Mouse (Mus musculus) heart, adult 2 months (tissue): ENCODE data around the gene Ak3. TPM values are rescaled to one million over a fixed set of nuclear protein-coding genes. Genes with fewer than 3 reads are reported as not detected.
A peak's percentile ranks its signal among the peaks of the same experiment; 100 is the strongest.

Experiments
- DNase-seq, 2 experiments: peaks; one replicate each; pipeline ENCODE4 v3.0.0; 2021
- H3K27ac ChIP-seq: fragments of 200-600 bp; 2 replicates; pipeline ENCODE4 v1.8.1; 2022
- H3K27me3 ChIP-seq: fragments of 200-500 bp; 2 replicates; pipeline ENCODE4 v1.6.1; 2012; ENCODE audit warnings: mild to moderate bottlenecking, low read length, inconsistent platforms, mixed read lengths; ENCODE audit not compliant: control insufficient read depth, insufficient read depth
- H3K36me3 ChIP-seq: fragments of 200-500 bp; 2 replicates; pipeline ENCODE4 v1.6.1; 2012; ENCODE audit warnings: low read length, inconsistent platforms; ENCODE audit not compliant: control insufficient read depth, insufficient read depth
- H3K4me1 ChIP-seq: fragments of 200-500 bp; 2 replicates; pipeline ENCODE4 v1.6.1; 2011; ENCODE audit warnings: low read length; ENCODE audit not compliant: control insufficient read depth, insufficient read depth
- H3K4me3 ChIP-seq: fragments of 200-600 bp; 2 replicates; pipeline ENCODE4 v1.8.1; 2022
- H3K79me2 ChIP-seq: fragments of 200-500 bp; replicated peaks from 2 replicates; pipeline ENCODE4 v1.6.1; 2012; ENCODE audit warnings: mild to moderate bottlenecking, inconsistent platforms, low read length, moderate library complexity, mixed read lengths; ENCODE audit not compliant: control insufficient read depth, insufficient read depth
- H3K9ac ChIP-seq: fragments of 200-500 bp; 2 replicates; pipeline ENCODE4 v1.6.1; 2012; ENCODE audit warnings: low read depth, mild to moderate bottlenecking, control low read depth, inconsistent platforms, low read length, mixed read lengths
- CTCF ChIP-seq: fragments of 200-600 bp; IDR thresholded peaks from 2 replicates; pipeline ENCODE4 v1.8.1; 2022; ENCODE audit warnings: antibody characterized with exemption, mild to moderate bottlenecking, moderate library complexity
- EP300 ChIP-seq: fragments of 200-500 bp; IDR thresholded peaks from 2 replicates; pipeline ENCODE4 v1.6.1; 2011; ENCODE audit warnings: low read depth, low read length, control low read depth; ENCODE audit not compliant: insufficient read depth
- POLR2A ChIP-seq: fragments of 200-500 bp; IDR thresholded peaks from 2 replicates; pipeline ENCODE4 v1.6.1; 2011; ENCODE audit warnings: mild to moderate bottlenecking, low read depth, low read length, control low read depth; ENCODE audit not compliant: insufficient read depth
- WGBS: fragments of 180-500 bp; shearing (Covaris S2); methylation state at CpG from one replicate; pipeline ENCODE4 v1.1.7; 2018; 5-methylcytosine and 5-hydroxymethylcytosine counted together
- intact Hi-C: fragments of 180-260 bp; cut with DNase I; formaldehyde crosslinking; loops from one replicate; pipeline ENCODE4 v1.15.1; 2025
- polyA plus RNA-seq: library from polyadenylated mRNA; depleted of rRNA; stranded (reverse); fragments of >200 nt; gene quantifications from 2 replicates; pipeline ENCODE4 v1.2.3, GENCODE M21; 2012
- total RNA-seq, 2 experiments: library from RNA; stranded (reverse); gene quantifications; 2 replicates each; pipeline ENCODE4 v1.2.3; 2021

The Ak3 gene
- total and polyA plus RNA-seq, 3 experiments: 70.1 to 101 (median 85.8) TPM

- H3K36me3 ChIP-seq: no peaks in the 10 kb centered on the region; the same call in none of the 2 replicates
- no peak for DNase-seq
- H3K4me1 ChIP-seq: peaks cover 6% of the 10 kb centered on the region
- no peak overlapping the region for H3K4me3 ChIP-seq
- H3K27ac ChIP-seq: no peak overlapping the region
- intact Hi-C loops: loop anchor here (2.0 to 5.0 kb wide), 3 partner anchors 13 to 203 kb away; partner anchors contain the start of genes Cdc37l1 and Jak2
- TF ChIP-seq EP300 (no peak), POLR2A (no peak), CTCF (no peak)
- 67% methylated on average over 12 of the region's 12 CpGs for WGBS
- H3K27me3 ChIP-seq: no peaks in the 10 kb centered on the region
- no peak overlapping the region for H3K9ac ChIP-seq
- no peaks in the 10 kb centered on the region for H3K79me2 ChIP-seq
Measured at GRCm38 (mm10) chr19:29049401-29050075, 1.8 kb upstream of the Ak3 start.

- DNase-seq: no peak
- intact Hi-C loops: loop anchor here (5.0 kb wide), 1 partner anchor 205 kb away; the partner anchor contains the start of gene Jak2
- H3K79me2 ChIP-seq: no peaks in the 10 kb centered on the region; the same call in 1 of the 2 replicates
- no peaks in the 10 kb centered on the region; the same call in none of the 2 replicates for H3K36me3 ChIP-seq
- WGBS: 11% methylated on average over 4 of the region's 4 CpGs
- peaks cover 6% of the 10 kb centered on the region for H3K4me1 ChIP-seq
- peak overlapping the region; percentile 94 for H3K4me3 ChIP-seq
- peak overlapping the region; percentile 97 for H3K27ac ChIP-seq
- H3K27me3 ChIP-seq: no peaks in the 10 kb centered on the region
- peak overlapping the region; percentile 98 for H3K9ac ChIP-seq
- TF ChIP-seq POLR2A: no peak
- TF ChIP-seq EP300: no peak
- TF ChIP-seq CTCF: no peak
Measured at GRCm38 (mm10) chr19:29046961-29047333, 814 bp downstream of the Ak3 start.

DNA sequence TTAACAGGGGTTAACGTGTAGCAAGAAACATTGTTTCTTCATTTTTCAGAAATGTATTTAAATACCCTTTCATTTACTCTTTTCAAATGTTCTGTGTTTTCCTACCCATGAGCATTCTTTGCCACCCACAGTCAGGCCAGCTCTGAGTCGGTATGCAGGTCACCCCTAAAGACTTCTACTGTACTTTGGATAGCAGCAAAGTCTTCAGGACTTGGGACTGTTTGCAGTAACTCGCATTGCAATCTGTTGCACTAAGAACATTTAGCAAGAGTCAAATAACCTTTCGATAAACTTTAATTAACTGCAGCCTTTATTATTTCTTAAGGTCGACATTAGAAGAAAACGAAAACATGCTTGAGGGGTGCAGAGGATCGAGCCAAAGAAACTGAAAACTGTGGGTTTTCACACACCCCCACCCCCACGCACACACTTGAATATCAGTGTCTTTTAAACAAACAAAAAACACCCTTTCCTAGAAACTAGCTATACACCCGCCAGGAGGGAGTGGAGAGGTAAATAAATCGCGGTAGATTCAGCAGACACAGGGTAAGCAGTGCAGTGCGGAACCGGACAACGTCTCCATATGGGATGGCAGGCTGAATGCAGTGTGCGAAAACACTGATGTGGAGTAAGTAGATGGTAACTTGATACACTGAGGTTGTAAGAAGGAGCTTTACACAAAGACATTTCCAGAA lies 1.7 kb downstream of the Ak3 start:
- Histone ChIP-seq H3K4me3 (peak overlapping the region; percentile 94), H3K9ac (peak overlapping the region; percentile 36; the same call in 1 of the 2 replicates), H3K79me2 (no peaks in the 10 kb centered on the region; the same call in 1 of the 2 replicates), H3K36me3 (no peaks in the 10 kb centered on the region; the same call in none of the 2 replicates), H3K4me1 (peaks cover 6% of the 10 kb centered on the region), H3K27ac (peak overlapping the region; percentile 97), H3K27me3 (no peaks in the 10 kb centered on the region)
- 55% methylated on average over 15 of the region's 15 CpGs for WGBS
- DNase-seq: no peak
- no peak for TF ChIP-seq CTCF
- no peak for TF ChIP-seq POLR2A
- no peak for TF ChIP-seq EP300
- intact Hi-C loops: loop anchor here (5.0 kb wide), 1 partner anchor 206 kb away; the partner anchor contains the start of gene Jak2

- Histone ChIP-seq H3K9ac (no peak overlapping the region), H3K79me2 (no peaks in the 10 kb centered on the region; the same call in none of the 2 replicates), H3K27me3 (no peaks in the 10 kb centered on the region), H3K36me3 (no peaks in the 10 kb centered on the region; the same call in none of the 2 replicates), H3K27ac (no peak overlapping the region; the same call in 1 of the 2 replicates), H3K4me1 (peaks cover 6% of the 10 kb centered on the region), H3K4me3 (no peak overlapping the region)
- no peak for DNase-seq
- TF ChIP-seq POLR2A (no peak), CTCF (no peak), EP300 (no peak)
- intact Hi-C loops: loop anchor here (5.0 kb wide), 1 partner anchor 207 kb away; the partner anchor contains the start of gene Jak2
- 45% methylated on average over 4 of the region's 4 CpGs for WGBS
Measured at GRCm38 (mm10) chr19:29045369-29045768, 2.4 kb downstream of the Ak3 start.

DNA sequence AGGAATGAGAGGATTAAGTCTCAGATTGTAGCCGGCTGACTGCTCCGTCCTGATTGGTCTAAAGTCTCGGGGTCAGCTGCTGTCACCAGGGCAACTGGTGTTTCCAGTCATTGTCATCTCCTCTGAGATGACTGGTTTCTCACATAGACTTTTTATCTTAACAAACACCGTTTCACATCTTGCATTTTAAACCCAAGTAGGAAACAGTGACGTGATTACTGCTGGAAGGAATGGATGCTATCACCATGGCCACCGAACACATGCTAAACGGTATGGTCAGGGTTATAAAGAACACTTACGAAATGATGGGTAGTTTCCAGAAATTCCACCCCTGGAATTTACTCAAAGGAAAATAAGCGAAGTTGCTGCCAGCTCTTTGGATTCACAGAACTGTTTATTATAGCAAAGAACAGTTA lies 3.4 kb downstream of the Ak3 start:
- Histone ChIP-seq H3K4me3 (no peak overlapping the region), H3K36me3 (no peaks in the 10 kb centered on the region; the same call in none of the 2 replicates), H3K9ac (no peak overlapping the region), H3K79me2 (no peaks in the 10 kb centered on the region; the same call in none of the 2 replicates), H3K4me1 (peaks cover 6% of the 10 kb centered on the region), H3K27me3 (no peaks in the 10 kb centered on the region), H3K27ac (no peak overlapping the region)
- TF ChIP-seq POLR2A: no peak
- no peak for TF ChIP-seq CTCF
- no peak for TF ChIP-seq EP300
- WGBS: 55% methylated on average over 9 of the region's 9 CpGs
- intact Hi-C loops: no loop called here
- DNase-seq: no peak
